Mouse (Mus musculus) lung, adult 2 months (tissue): ENCODE results near the gene B4galt1. TPM values are rescaled to one million over a fixed set of nuclear protein-coding genes. Genes with fewer than 3 reads are reported as not detected.

Source experiments
- DNase-seq: peaks from one replicate; pipeline ENCODE4 v3.0.0; 2022
- H3K4me1 ChIP-seq: fragments of 200-500 bp; 2 replicates; pipeline ENCODE4 v1.6.1; 2011; ENCODE audit warnings: low read length; ENCODE audit not compliant: control insufficient read depth, insufficient read depth
- H3K4me3 ChIP-seq: fragments of 200-500 bp; replicated peaks from 2 replicates; pipeline ENCODE3; 2011; ENCODE audit warnings: low read depth, mild to moderate bottlenecking, control low read depth, low read length; ENCODE audit errors: extremely low read depth
- CTCF ChIP-seq: fragments of 200-500 bp; IDR thresholded peaks from 2 replicates; pipeline ENCODE4 v1.5.1; 2011; ENCODE audit warnings: mild to moderate bottlenecking, low read length, control low read depth; ENCODE audit not compliant: insufficient read depth
- POLR2A ChIP-seq: fragments of 200-500 bp; IDR thresholded peaks from 2 replicates; pipeline ENCODE4 v1.6.1; 2011; ENCODE audit warnings: low read depth, mild to moderate bottlenecking, control low read depth, low read length, borderline replicate concordance; ENCODE audit errors: extremely low read depth
- WGBS: fragments of 180-500 bp; shearing (Covaris S2); methylation state at CpG from one replicate; pipeline ENCODE4 v1.1.7; 2018; 5-methylcytosine and 5-hydroxymethylcytosine counted together
- polyA plus RNA-seq: library from polyadenylated mRNA; depleted of rRNA; stranded (reverse); fragments of >200 nt; gene quantifications from 2 replicates; pipeline ENCODE4 v1.2.3, GENCODE M21; 2012

Gene B4galt1
- polyA plus RNA-seq, 1 experiment: 44.6 TPM

- 88% methylated on average over 3 of the region's 3 CpGs for WGBS
- TF ChIP-seq POLR2A (no peak), CTCF (no peak)
- H3K4me3 ChIP-seq: no peak overlapping the region
- no peaks in the 10 kb centered on the region for H3K4me1 ChIP-seq
- DNase-seq: no peak
Observed at GRCm38 (mm10) chr4:40795761-40796160, 58.0 kb downstream of the B4galt1 start.

GRCm38 (mm10) chr4:40794320-40794719 lies 59.5 kb downstream of the B4galt1 start:
- TF ChIP-seq POLR2A: no peak
- TF ChIP-seq CTCF: no peak
- Histone ChIP-seq H3K4me1 (no peaks in the 10 kb centered on the region), H3K4me3 (no peak overlapping the region)
- no peak for DNase-seq

DNA sequence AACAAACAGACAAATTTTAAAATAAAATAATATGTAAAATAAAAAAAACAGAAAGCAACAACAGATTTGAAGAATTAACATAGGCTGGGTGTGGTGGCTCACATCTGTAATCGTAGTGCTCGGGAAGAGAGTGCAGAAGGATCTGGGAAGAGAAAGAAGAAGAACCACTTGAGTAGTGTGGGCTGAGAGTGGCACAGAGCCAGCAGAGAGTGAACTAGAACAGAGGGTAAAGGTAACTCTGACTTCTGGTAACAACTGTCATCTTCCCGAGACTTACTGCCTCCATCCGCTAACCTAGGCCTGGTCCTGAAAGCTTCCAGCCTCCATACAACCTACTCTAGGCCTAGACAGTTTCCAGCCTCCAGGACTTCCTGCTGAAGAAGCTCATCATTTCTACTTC lies 62.6 kb downstream of the B4galt1 start:
- no peak for DNase-seq
- WGBS: 93% methylated on average over 4 of the region's 4 CpGs
- Histone ChIP-seq H3K4me3 (no peak overlapping the region), H3K4me1 (no peaks in the 10 kb centered on the region)
- TF ChIP-seq CTCF (no peak), POLR2A (no peak)

- H3K4me1 ChIP-seq: peaks cover 5% of the 10 kb centered on the region; the same call in 1 of the 2 replicates
- 87% methylated on average over 4 of the region's 4 CpGs for WGBS
- TF ChIP-seq POLR2A (no peak), CTCF (no peak)
- no peak overlapping the region for H3K4me3 ChIP-seq
- DNase-seq: no peak
Observed at GRCm38 (mm10) chr4:40786578-40786977, 67.2 kb downstream of the B4galt1 start.

GRCm38 (mm10) chr4:40785620-40786166 lies 68.1 kb downstream of the B4galt1 start:
- 78% methylated on average over 9 of the region's 9 CpGs for WGBS

DNA sequence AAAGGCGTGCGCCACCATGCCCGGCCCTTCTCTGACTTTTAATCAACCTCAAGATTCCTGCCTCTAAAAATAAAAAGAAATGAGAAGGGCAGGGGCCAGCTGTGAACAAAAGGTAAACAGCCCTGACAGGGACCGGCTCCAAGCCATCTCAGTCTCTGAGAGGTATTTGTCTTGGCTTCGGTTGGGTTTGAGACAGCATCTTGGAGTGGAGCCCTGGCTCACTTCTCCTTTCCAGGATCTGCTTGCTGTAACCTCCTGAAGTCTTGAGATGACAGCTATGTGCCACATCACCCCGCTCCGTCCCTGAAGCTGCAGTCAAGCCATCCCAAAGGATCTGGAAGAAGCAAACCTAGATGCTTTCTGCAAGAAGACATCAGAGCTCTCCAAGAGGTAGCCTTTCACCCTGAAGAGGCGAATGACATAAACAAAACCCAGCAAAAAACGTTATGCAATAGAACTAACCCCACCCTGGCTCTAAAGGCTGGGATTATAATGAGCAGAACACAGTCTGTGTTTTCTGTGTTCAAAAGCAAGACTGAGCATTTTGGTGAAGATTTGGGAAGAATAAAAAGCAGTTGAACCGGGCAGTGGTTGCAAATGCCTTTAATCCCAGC lies 69.1 kb downstream of the B4galt1 start:
- WGBS: 23% methylated on average over 10 of the region's 10 CpGs
- H3K4me3 ChIP-seq: no peak overlapping the region
- TF ChIP-seq POLR2A (no peak), CTCF (no peak)
- H3K4me1 ChIP-seq: peaks cover 6% of the 10 kb centered on the region; the same call in 1 of the 2 replicates
- peak; percentile 53 for DNase-seq

More at GRCm38 (mm10) chr4:40785620-40786166, 68.1 kb downstream of the B4galt1 start:
- no peak for DNase-seq
- H3K4me3 ChIP-seq: no peak overlapping the region
- no peak for TF ChIP-seq CTCF
- no peak for TF ChIP-seq POLR2A
- H3K4me1 ChIP-seq: peaks cover 6% of the 10 kb centered on the region; the same call in 1 of the 2 replicates

DNA sequence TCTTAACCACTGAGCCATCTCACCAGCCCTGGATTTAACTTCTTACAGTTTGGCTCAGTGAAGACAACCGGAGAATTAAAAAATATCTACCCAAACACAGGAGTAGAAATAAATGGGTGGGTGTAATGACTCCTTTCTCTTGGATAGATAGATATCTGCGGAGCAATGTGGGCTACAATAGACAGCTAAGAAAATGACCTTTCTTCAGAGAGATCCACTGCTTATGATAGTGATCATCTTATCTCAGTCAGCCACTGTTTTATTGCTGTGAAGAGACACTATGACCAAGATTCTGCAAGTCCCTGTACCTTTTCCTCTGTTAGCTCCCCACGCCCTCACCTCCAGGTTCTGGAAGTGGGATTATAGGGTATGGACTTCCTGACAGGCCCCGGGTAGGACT lies 70.8 kb downstream of the B4galt1 start:
- 89% methylated on average over 4 of the region's 4 CpGs for WGBS
- TF ChIP-seq CTCF (no peak), POLR2A (no peak)
- no peak overlapping the region for H3K4me3 ChIP-seq
- H3K4me1 ChIP-seq: peaks cover 6% of the 10 kb centered on the region; the same call in 1 of the 2 replicates
- DNase-seq: no peak

DNA sequence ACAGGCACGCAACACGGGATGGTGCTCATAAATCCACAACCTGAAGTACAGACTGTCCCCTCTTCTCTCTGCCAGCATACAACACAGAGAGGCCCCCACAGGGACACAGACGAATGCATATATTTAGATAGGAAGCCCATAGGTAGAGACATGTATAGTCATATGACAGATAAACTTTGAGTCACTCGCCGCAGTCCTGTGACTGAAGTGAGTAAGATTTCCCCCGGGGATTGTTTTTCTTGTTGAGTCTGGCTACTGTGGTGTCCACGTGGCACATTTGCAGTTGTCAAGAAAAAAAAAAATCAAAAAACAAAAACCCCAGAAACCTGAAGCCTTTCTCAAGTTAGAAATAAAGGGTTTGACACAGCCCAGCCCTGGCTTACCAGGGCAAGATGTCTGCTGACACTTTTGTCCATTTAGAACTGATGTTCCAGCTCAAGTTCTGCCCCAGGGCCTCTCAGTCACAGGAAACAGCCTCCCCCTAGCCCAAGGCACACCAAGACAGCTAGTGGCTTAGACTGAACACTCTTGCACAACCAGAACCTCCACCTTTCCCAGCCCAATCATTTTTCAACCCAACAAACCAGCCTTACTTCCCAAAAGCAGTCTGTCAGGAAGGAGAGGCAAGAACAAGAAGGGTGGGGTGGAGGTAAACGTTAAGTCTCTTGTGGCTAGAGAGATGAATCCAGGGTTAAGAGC lies 71.9 kb downstream of the B4galt1 start:
- peaks cover 9% of the 10 kb centered on the region for H3K4me1 ChIP-seq
- DNase-seq: no peak
- H3K4me3 ChIP-seq: no peak overlapping the region
- WGBS: 37% methylated on average over 8 of the region's 8 CpGs
- TF ChIP-seq POLR2A (no peak), CTCF (no peak)

GRCm38 (mm10) chr4:40781143-40781542 lies 72.7 kb downstream of the B4galt1 start:
- WGBS: 18% methylated on average over 3 of the region's 3 CpGs
- no peak for DNase-seq
- TF ChIP-seq CTCF (no peak), POLR2A (no peak)
- H3K4me1 ChIP-seq: peaks cover 10% of the 10 kb centered on the region
- no peak overlapping the region for H3K4me3 ChIP-seq
